Mouse (Mus musculus) liver, embryonic 18 days (tissue): ENCODE data around the gene Gm15448. TPM values are rescaled to one million over a fixed set of nuclear protein-coding genes. Genes with fewer than 3 reads are reported as not detected.

Source experiments
- polyA plus RNA-seq: library from polyadenylated mRNA; depleted of rRNA; stranded (reverse); fragments of >200 nt; gene quantifications from 2 replicates; pipeline ENCODE4 v1.2.3, GENCODE M21; 2012; rRNA removed

Gene Gm15448
- polyA plus RNA-seq: 0.24 and 0.36 TPM in 2 replicates

DNA sequence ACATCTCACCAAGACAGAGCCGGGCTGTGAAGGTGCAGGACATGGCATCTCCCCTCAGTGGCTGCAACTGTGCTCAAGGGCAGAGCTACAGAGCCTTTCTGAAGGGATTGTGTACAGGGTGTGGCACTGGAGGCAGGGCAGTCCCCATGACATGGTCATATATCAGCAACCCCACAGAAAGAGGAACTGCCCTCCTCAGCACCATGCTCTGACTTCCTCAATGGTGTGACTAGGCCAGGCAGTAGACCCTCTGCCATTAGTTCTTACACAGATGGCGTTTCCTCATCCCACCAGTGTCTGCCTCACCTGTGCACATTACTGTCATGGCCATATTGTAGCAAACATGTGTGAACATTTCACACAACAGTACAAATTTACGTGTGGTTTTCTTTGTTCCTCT, at the start of gene Gm15448:
Gene Gm15448, minus strand, starts transcription at position 89 of the 400 bp plus-strand sequence.

DNA sequence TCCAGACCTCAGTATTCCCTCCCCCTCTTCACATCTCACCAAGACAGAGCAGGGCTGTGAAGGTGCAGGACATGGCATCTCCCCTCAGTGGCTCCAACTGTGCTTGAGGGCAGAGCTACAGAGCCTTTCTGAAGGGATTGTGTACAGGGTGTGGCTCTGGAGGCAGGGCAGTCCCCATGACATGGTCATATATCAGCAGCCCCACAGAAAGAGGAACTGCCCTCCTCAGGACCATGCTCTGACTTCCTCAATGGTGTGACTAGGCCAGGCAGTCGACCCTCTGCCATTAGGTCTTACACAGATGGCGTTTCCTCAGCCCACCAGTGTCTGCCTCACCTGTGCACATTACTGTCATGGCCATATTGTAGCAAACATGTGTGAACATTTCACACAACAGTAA, 19.5 kb upstream of the Gm15448 start, which contains the start of gene Pira2:
Gene Pira2, minus strand, starts transcription at position 101 of the 400 bp plus-strand sequence.

Other genes with a start within 250 kb of the Gm15448 start
- gene Oscar, start 209.5 kb downstream of the Gm15448 start, polyA plus RNA-seq: 0.06 and 0.09 TPM in 2 replicates
- 126 and 136 TPM in 2 replicates for gene Ndufa3, start 208.3 kb downstream of the Gm15448 start, polyA plus RNA-seq
- gene Tfpt, start 195.8 kb downstream of the Gm15448 start, polyA plus RNA-seq: 9.5 and 10.9 TPM in 2 replicates
- 17.0 and 18.2 TPM in 2 replicates for gene Prpf31, start 195.7 kb downstream of the Gm15448 start, polyA plus RNA-seq
- gene Cnot3, start 180.4 kb downstream of the Gm15448 start, polyA plus RNA-seq: 17.7 and 19.3 TPM in 2 replicates
- 4.5 and 5.0 TPM in 2 replicates for gene Leng1, start 159.8 kb downstream of the Gm15448 start, polyA plus RNA-seq
- 7.6 and 7.8 TPM in 2 replicates for gene Tmc4, start 148.1 kb downstream of the Gm15448 start, polyA plus RNA-seq
- gene Tsen34, start 132.8 kb downstream of the Gm15448 start, polyA plus RNA-seq: 35.0 and 36.0 TPM in 2 replicates
- 12.2 and 15.6 TPM in 2 replicates for gene Mboat7, start 132.2 kb downstream of the Gm15448 start, polyA plus RNA-seq
- gene Rps9, start 121.7 kb downstream of the Gm15448 start, polyA plus RNA-seq: 1,543 and 1,939 TPM in 2 replicates
- 12.1 and 18.7 TPM in 2 replicates for gene Pirb, start 105.3 kb downstream of the Gm15448 start, polyA plus RNA-seq
- gene Pira2, start 19.4 kb upstream of the Gm15448 start, polyA plus RNA-seq: 2.2 TPM in 2 replicates
- gene Gm14548, start 72.4 kb upstream of the Gm15448 start, polyA plus RNA-seq: 3.1 and 3.2 TPM in 2 replicates
- gene Lilra6, start 89.8 kb upstream of the Gm15448 start, polyA plus RNA-seq: 2.6 TPM in 2 replicates
- 2.5 and 3.0 TPM in 2 replicates for gene Lair1, start 237.5 kb upstream of the Gm15448 start, polyA plus RNA-seq